Mouse (Mus musculus) lung, adult 2 months (tissue): ENCODE measurements around the gene Trip4.

Experiments
- CTCF ChIP-seq: fragments of 200-500 bp; IDR thresholded peaks from 2 replicates; pipeline ENCODE4 v1.5.1; 2011; ENCODE audit warnings: mild to moderate bottlenecking, low read length, control low read depth; ENCODE audit not compliant: insufficient read depth
- POLR2A ChIP-seq: fragments of 200-500 bp; IDR thresholded peaks from 2 replicates; pipeline ENCODE4 v1.6.1; 2011; ENCODE audit warnings: low read depth, mild to moderate bottlenecking, control low read depth, low read length, borderline replicate concordance; ENCODE audit errors: extremely low read depth

- TF ChIP-seq CTCF = no peak
- no peak for TF ChIP-seq POLR2A
Measured at GRCm38 (mm10) chr9:65937566-65937965, 29.0 kb upstream of the Trip4 start.
